Mouse (Mus musculus) midbrain, embryonic 16.5 days (tissue): Measurements from ENCODE around the gene Itpkb. TPM values are rescaled to one million over a fixed set of nuclear protein-coding genes. Genes with fewer than 3 reads are reported as not detected.

Experiments used
- ATAC-seq: fragments of 200-750 bp; cut with Nextera tagmentation; 2 replicates; pipeline ENCODE4 v1.8.0; 2017; ENCODE audit warnings: moderate TSS enrichment
- H3K27ac ChIP-seq: fragments of 300-500 bp; sonication (generic); 2 replicates; pipeline ENCODE4 v1.5.1; 2014; ENCODE audit warnings: mild to moderate bottlenecking, low read length, mixed read lengths
- H3K27me3 ChIP-seq: fragments of 300-500 bp; sonication (generic); 2 replicates; pipeline ENCODE4 v1.6.1; 2014; ENCODE audit warnings: low read depth, low read length, mixed read lengths; ENCODE audit not compliant: control insufficient read depth, insufficient read depth
- H3K36me3 ChIP-seq: fragments of 300-500 bp; sonication (generic); 2 replicates; pipeline ENCODE4 v1.6.1; 2014; ENCODE audit warnings: mild to moderate bottlenecking, low read length, moderate library complexity, mixed read lengths; ENCODE audit not compliant: control insufficient read depth, insufficient read depth
- H3K4me1 ChIP-seq: fragments of 300-500 bp; sonication (generic); 2 replicates; pipeline ENCODE4 v1.6.1; 2014; ENCODE audit warnings: mild to moderate bottlenecking, low read length, mixed read lengths; ENCODE audit not compliant: control insufficient read depth, insufficient read depth
- H3K4me2 ChIP-seq: fragments of 300-500 bp; sonication (generic); 2 replicates; pipeline ENCODE4 v1.6.1; 2014; ENCODE audit warnings: mild to moderate bottlenecking, low read length, mixed read lengths
- H3K4me3 ChIP-seq: fragments of 300-500 bp; sonication (generic); 2 replicates; pipeline ENCODE4 v1.5.1; 2014; ENCODE audit warnings: low read depth, mild to moderate bottlenecking, low read length, moderate library complexity, mixed read lengths
- H3K9ac ChIP-seq: fragments of 300-500 bp; sonication (generic); 2 replicates; pipeline ENCODE4 v1.6.1; 2014; ENCODE audit warnings: low read depth, low read length, mixed read lengths
- H3K9me3 ChIP-seq: fragments of 300-500 bp; sonication (generic); replicated peaks from 2 replicates; pipeline ENCODE4 v1.6.1; 2014; ENCODE audit warnings: mild to moderate bottlenecking, low read length, mixed read lengths; ENCODE audit not compliant: control insufficient read depth, poor library complexity, severe bottlenecking
- WGBS: fragments of 180-500 bp; shearing (Covaris S2); extraction: QIAGEN DNeasy Blood & Tissue Kit; methylation state at CpG from one replicate; pipeline ENCODE4 v1.1.7; 2014; 5-methylcytosine and 5-hydroxymethylcytosine counted together
- polyA plus RNA-seq: library from polyadenylated mRNA; unstranded; fragments of >200 nt; fragmentation: Nextera tagmentation; extraction: Ambion mirVana; gene quantifications from 2 replicates; pipeline ENCODE4 v1.2.1, GENCODE M21; 2015

Gene Itpkb
- polyA plus RNA-seq, 1 experiment from 2014 or later, result 2.2 TPM

DNA sequence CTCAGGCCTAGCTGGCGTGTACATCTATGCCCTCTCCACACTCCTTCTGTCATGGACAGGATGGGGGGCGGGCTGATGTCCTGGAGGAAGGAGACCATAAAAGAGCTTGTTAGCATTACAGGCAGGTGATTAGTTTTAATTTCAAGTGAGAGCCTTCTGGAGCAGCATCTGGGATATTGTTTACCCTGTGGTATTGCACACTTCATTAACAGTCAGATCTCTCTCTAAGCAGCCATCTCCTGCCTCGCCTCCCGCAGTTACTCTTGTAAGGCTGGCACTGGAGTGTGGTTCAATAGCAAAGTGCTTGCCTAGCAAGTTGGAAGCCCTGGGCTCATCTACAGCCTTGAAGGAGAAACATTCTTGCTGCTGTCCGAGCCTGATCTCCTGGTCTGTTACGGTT lies 17.6 kb downstream of the Itpkb start:
- no peaks in the 10 kb centered on the region for H3K9me3 ChIP-seq
- H3K27ac ChIP-seq, result no peak overlapping the region
- ATAC-seq, result no peak
- H3K4me3 ChIP-seq, result no peak overlapping the region
- H3K4me1 ChIP-seq, result no peaks in the 10 kb centered on the region
- WGBS, result 86% methylated on average over 6 of the region's 6 CpGs
- no peak overlapping the region for H3K9ac ChIP-seq
- no peaks in the 10 kb centered on the region for H3K27me3 ChIP-seq
- H3K4me2 ChIP-seq, result no peak overlapping the region
- no peaks in the 10 kb centered on the region for H3K36me3 ChIP-seq

DNA sequence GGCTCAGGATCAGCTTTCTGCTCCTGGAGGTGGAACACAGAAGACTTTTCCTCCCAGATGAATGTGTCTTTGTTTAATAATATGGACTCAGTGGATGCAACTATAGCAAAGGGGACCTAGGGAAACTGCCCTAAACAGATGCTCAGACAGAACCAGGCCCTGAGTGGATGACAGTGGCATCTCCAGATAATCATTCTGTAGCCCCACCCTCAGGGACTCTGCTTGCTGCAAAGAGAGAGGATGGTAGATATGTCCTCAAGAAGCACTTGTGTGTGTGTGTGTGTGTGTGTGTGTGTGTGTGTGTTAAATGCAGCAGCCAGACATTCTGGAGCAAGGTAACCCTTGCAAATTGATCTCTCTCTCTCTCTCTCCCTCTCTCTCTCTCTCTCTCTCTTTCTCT lies 18.8 kb downstream of the Itpkb start:
- Histone ChIP-seq H3K4me2 (no peak overlapping the region), H3K4me1 (no peaks in the 10 kb centered on the region), H3K36me3 (no peaks in the 10 kb centered on the region), H3K9me3 (no peaks in the 10 kb centered on the region), H3K4me3 (no peak overlapping the region), H3K27me3 (no peaks in the 10 kb centered on the region), H3K9ac (no peak overlapping the region), H3K27ac (no peak overlapping the region)
- ATAC-seq, result no peak

GRCm38 (mm10) chr1:180352258-180352657 lies 22.0 kb downstream of the Itpkb start:
- H3K27me3 ChIP-seq, result no peaks in the 10 kb centered on the region
- H3K9ac ChIP-seq, result no peak overlapping the region
- ATAC-seq, result no peak
- no peak overlapping the region for H3K27ac ChIP-seq
- H3K36me3 ChIP-seq, result no peaks in the 10 kb centered on the region
- no peaks in the 10 kb centered on the region; the same call in 1 of the 2 replicates for H3K4me1 ChIP-seq
- no peak overlapping the region for H3K4me3 ChIP-seq
- WGBS, result 54% methylated on average over 3 of the region's 3 CpGs
- H3K9me3 ChIP-seq, result no peaks in the 10 kb centered on the region
- H3K4me2 ChIP-seq, result no peak overlapping the region

GRCm38 (mm10) chr1:180354129-180354528 lies 23.8 kb downstream of the Itpkb start:
- Histone ChIP-seq H3K4me1 (no peaks in the 10 kb centered on the region; the same call in 1 of the 2 replicates), H3K27ac (no peak overlapping the region), H3K9ac (no peak overlapping the region), H3K27me3 (no peaks in the 10 kb centered on the region), H3K36me3 (no peaks in the 10 kb centered on the region), H3K9me3 (no peaks in the 10 kb centered on the region), H3K4me3 (no peak overlapping the region), H3K4me2 (no peak overlapping the region)
- 82% methylated on average over 4 of the region's 4 CpGs for WGBS
- ATAC-seq, result no peak

DNA sequence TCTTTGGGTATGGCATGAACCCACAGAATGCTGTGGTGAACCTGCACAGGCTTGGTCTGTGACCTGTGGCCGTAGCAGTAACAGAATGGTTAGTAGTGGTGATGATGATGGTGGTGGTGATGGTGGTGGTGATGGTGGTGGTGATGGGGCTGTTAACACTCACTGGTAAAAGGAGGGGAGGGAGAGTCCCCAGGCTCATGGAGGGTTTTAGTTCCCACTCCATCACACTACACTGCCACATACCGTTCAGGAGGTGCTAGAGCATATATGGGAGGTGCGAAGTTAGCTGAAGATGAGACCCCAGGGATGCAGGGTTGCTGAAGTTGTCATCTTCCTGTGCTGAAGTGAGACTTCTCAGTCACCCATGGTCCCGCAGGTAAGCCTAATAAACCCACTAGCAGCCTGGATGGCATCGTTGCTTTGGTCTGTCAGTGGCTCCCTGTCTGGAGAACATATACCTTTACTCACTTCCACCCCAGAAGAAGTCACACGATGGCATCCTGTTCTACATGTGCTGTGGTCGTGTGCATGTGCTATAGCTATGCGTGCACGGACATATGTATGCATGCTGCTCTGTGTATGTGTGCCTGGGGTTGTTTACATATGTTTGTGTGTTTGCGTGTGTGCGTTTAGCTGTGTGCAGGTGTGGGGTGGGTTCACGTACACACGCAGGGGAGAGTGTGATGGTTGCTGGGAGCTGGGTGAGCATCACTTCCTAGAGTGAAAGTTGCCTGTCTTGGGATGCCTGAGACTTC lies 24.9 kb downstream of the Itpkb start:
- Histone ChIP-seq H3K27me3 (no peaks in the 10 kb centered on the region), H3K4me1 (no peaks in the 10 kb centered on the region; the same call in 1 of the 2 replicates), H3K4me3 (no peak overlapping the region), H3K4me2 (no peak overlapping the region), H3K36me3 (no peaks in the 10 kb centered on the region), H3K9ac (no peak overlapping the region), H3K9me3 (no peaks in the 10 kb centered on the region), H3K27ac (no peak overlapping the region)
- ATAC-seq, result no peak
- WGBS, result 93% methylated on average over 13 of the region's 13 CpGs

- H3K4me3 ChIP-seq, result no peak overlapping the region
- H3K9me3 ChIP-seq, result no peaks in the 10 kb centered on the region
- no peaks in the 10 kb centered on the region for H3K27me3 ChIP-seq
- 87% methylated on average over 4 of the region's 4 CpGs for WGBS
- no peaks in the 10 kb centered on the region for H3K36me3 ChIP-seq
- no peak for ATAC-seq
- H3K4me2 ChIP-seq, result no peak overlapping the region
- H3K9ac ChIP-seq, result no peak overlapping the region
- H3K4me1 ChIP-seq, result no peaks in the 10 kb centered on the region; the same call in 1 of the 2 replicates
- H3K27ac ChIP-seq, result no peak overlapping the region
Measured at GRCm38 (mm10) chr1:180356176-180356575, 25.9 kb downstream of the Itpkb start.

DNA sequence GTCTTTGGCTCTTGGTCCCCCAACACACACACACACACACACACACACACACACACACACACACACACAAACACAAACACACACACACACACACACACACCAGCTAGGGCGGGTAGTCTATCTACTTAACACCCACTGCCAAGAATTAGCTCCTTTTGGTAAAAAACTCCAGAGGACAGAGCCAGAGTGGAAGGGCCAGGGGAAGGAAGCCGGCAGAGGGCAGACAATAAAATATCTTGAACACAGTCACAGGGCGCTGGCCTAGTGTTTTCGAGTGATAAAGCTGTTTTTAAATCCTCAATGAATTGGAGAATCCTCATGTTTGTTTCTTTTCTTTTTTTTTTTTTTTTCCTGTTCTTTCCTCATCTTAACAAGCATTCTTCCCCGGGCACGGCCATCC lies 26.6 kb downstream of the Itpkb start:
- 84% methylated on average over 6 of the region's 6 CpGs for WGBS
- Histone ChIP-seq H3K4me3 (no peak overlapping the region), H3K4me2 (no peak overlapping the region), H3K27ac (no peak overlapping the region), H3K27me3 (no peaks in the 10 kb centered on the region), H3K9ac (no peak overlapping the region), H3K4me1 (no peaks in the 10 kb centered on the region; the same call in 1 of the 2 replicates), H3K36me3 (no peaks in the 10 kb centered on the region), H3K9me3 (no peaks in the 10 kb centered on the region)
- no peak for ATAC-seq

DNA sequence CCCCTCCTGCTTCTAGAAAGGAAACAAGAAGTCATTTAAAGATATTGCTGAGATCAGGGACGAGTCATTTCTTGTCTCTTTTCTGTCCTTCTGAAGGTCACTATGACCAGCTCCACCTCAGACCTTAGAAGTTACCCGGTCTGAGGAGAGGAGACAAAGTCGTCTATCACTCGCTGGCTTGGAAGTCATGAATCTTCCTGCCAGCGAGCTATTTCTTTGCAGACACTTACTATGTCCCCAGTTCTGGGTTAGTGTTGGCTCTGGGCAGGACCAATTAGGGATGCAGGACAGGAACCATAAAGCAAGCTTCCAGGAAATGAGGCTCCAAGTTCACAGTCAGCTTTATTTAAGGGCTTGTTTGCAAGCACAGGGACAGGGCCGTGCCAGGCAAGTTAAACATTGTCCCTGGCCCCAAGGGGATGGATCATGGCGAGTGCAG lies 27.6 kb downstream of the Itpkb start:
- H3K27me3 ChIP-seq, result no peaks in the 10 kb centered on the region
- no peak overlapping the region for H3K4me2 ChIP-seq
- H3K27ac ChIP-seq, result no peak overlapping the region
- H3K4me3 ChIP-seq, result no peak overlapping the region
- no peak for ATAC-seq
- no peak overlapping the region for H3K9ac ChIP-seq
- no peaks in the 10 kb centered on the region for H3K36me3 ChIP-seq
- no peaks in the 10 kb centered on the region; the same call in 1 of the 2 replicates for H3K4me1 ChIP-seq
- no peaks in the 10 kb centered on the region for H3K9me3 ChIP-seq
- WGBS, result 86% methylated on average over 7 of the region's 7 CpGs

DNA sequence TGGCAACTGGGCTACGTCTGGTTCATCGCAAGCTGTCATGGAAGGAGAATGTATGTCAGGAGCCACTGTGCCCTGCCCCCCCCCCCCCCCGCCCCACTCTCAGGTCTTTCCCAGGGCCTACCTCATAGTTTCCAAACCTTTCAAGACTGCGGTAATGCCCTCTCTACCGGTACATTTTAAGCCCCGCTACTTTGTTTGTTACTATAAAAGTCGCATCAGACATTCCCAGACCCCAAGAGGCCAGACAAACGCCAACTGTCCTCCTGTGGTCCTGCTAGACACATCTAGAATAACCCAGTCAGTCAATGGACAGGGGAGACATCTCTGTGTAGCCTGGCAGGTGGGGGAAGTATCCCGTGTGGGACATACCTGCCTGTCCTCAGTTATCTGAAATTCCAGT lies 28.2 kb downstream of the Itpkb start:
- Histone ChIP-seq H3K9me3 (no peaks in the 10 kb centered on the region), H3K4me1 (no peaks in the 10 kb centered on the region; the same call in 1 of the 2 replicates), H3K4me3 (no peak overlapping the region), H3K9ac (no peak overlapping the region), H3K36me3 (no peaks in the 10 kb centered on the region), H3K4me2 (no peak overlapping the region), H3K27me3 (no peaks in the 10 kb centered on the region), H3K27ac (no peak overlapping the region)
- 95% methylated on average over 8 of the region's 9 CpGs for WGBS
- no peak for ATAC-seq
